Mouse (Mus musculus) hindbrain, embryonic 16.5 days (tissue): ENCODE results near the gene Alkbh4. TPM values are rescaled to one million over a fixed set of nuclear protein-coding genes. Genes with fewer than 3 reads are reported as not detected.

Experiments used
- ATAC-seq: fragments of 200-750 bp; cut with Nextera tagmentation; 2 replicates; pipeline ENCODE4 v1.8.0; 2017; ENCODE audit warnings: moderate TSS enrichment, moderate library complexity
- H3K27ac ChIP-seq: fragments of 300-500 bp; sonication (generic); 2 replicates; pipeline ENCODE4 v1.5.1; 2014; ENCODE audit warnings: low read depth, mild to moderate bottlenecking, control low read depth, low read length, moderate library complexity
- H3K27me3 ChIP-seq: fragments of 300-500 bp; sonication (generic); replicated peaks from 2 replicates; pipeline ENCODE4 v1.6.1; 2014; ENCODE audit warnings: low read length; ENCODE audit not compliant: control insufficient read depth, insufficient read depth
- H3K36me3 ChIP-seq: fragments of 300-500 bp; sonication (generic); 2 replicates; pipeline ENCODE4 v1.6.1; 2014; ENCODE audit warnings: mild to moderate bottlenecking, low read length, moderate library complexity, mixed read lengths; ENCODE audit not compliant: control insufficient read depth, insufficient read depth
- H3K4me1 ChIP-seq: fragments of 300-500 bp; sonication (generic); 2 replicates; pipeline ENCODE4 v1.6.1; 2014; ENCODE audit warnings: low read depth, low read length; ENCODE audit not compliant: control insufficient read depth, insufficient read depth
- H3K4me2 ChIP-seq: fragments of 300-500 bp; sonication (generic); 2 replicates; pipeline ENCODE4 v1.6.1; 2014; ENCODE audit warnings: mild to moderate bottlenecking, low read length, control low read depth, moderate library complexity
- H3K4me3 ChIP-seq: fragments of 300-500 bp; sonication (generic); 2 replicates; pipeline ENCODE4 v1.5.1; 2014; ENCODE audit warnings: mild to moderate bottlenecking, low read length, control low read depth, moderate library complexity
- H3K9ac ChIP-seq: fragments of 300-500 bp; sonication (generic); 2 replicates; pipeline ENCODE4 v1.6.1; 2014; ENCODE audit warnings: low read depth, mild to moderate bottlenecking, control low read depth, low read length, moderate library complexity
- H3K9me3 ChIP-seq: fragments of 300-500 bp; sonication (generic); 2 replicates; pipeline ENCODE4 v1.6.1; 2014; ENCODE audit warnings: mild to moderate bottlenecking, low read length, moderate library complexity; ENCODE audit not compliant: control insufficient read depth
- WGBS: fragments of 180-500 bp; shearing (Covaris S2); extraction: QIAGEN DNeasy Blood & Tissue Kit; methylation state at CpG from one replicate; pipeline ENCODE4 v1.1.7; 2014; 5-methylcytosine and 5-hydroxymethylcytosine counted together
- polyA plus RNA-seq: library from polyadenylated mRNA; unstranded; fragments of >200 nt; fragmentation: Nextera tagmentation; extraction: Ambion mirVana; gene quantifications from 2 replicates; pipeline ENCODE4 v1.2.1, GENCODE M21; 2015

Gene Alkbh4
- polyA plus RNA-seq, 1 experiment from 2014 or later: 20.4 TPM

DNA sequence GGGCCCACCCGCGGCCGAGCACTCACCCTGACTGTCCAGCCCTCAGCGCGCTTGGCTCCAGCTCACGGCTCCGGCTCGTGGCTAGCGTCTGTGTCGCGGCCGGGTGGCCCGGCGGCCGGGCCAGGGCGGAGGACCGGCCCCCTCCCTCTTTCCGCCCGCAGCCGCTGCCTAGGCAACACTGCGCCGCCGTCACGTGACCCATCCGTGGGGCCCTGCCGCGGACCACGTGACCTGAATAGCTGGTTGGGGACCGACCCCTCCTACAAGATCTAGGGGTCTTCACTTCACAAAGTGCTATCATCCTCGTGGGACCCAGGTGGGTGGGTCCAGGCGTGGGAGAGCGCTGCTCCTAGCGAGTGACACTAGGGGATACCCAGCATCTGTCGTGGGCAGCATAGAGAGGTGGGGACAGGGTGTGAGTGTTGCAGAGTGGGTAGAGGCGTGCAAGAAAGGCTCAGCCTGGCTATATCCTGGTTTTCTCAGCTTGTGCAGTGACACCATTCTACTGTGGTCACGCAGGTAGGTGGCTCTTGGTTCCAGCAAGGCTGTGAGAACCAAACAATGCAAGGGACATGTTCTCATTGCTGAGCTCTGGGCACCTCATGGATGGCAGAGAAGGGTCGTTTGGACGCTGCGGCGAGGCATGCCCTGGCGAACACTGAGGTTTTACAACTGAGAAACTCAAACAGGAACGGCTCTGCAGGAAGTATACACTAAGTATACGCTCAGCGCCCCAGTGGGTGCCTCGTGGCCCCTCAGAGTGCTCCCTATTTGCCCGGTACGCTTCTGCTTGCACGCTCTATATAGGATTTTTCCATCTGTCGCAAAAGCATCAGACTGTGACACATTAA lies 34.8 kb downstream of the Alkbh4 start, which contains the start of gene Orai2:
Orai2 (minus strand) TSS at position 202 of the 851 bp plus-strand sequence.
- ATAC-seq: peak; percentile 85
- Histone ChIP-seq H3K27me3 (no peaks in the 10 kb centered on the region), H3K36me3 (peaks cover 3% of the 10 kb centered on the region; the same call in 1 of the 2 replicates), H3K4me1 (peaks cover 24% of the 10 kb centered on the region), H3K9ac (peak within 1 kb of the TSS; percentile 83), H3K4me2 (peak within 1 kb of the TSS; percentile 90), H3K4me3 (peak within 1 kb of the TSS; percentile 70), H3K27ac (peak within 1 kb of the TSS; percentile 87), H3K9me3 (no peaks in the 10 kb centered on the region; the same call in 1 of the 2 replicates)
- WGBS: 3% methylated on average over 46 of the region's 49 CpGs

DNA sequence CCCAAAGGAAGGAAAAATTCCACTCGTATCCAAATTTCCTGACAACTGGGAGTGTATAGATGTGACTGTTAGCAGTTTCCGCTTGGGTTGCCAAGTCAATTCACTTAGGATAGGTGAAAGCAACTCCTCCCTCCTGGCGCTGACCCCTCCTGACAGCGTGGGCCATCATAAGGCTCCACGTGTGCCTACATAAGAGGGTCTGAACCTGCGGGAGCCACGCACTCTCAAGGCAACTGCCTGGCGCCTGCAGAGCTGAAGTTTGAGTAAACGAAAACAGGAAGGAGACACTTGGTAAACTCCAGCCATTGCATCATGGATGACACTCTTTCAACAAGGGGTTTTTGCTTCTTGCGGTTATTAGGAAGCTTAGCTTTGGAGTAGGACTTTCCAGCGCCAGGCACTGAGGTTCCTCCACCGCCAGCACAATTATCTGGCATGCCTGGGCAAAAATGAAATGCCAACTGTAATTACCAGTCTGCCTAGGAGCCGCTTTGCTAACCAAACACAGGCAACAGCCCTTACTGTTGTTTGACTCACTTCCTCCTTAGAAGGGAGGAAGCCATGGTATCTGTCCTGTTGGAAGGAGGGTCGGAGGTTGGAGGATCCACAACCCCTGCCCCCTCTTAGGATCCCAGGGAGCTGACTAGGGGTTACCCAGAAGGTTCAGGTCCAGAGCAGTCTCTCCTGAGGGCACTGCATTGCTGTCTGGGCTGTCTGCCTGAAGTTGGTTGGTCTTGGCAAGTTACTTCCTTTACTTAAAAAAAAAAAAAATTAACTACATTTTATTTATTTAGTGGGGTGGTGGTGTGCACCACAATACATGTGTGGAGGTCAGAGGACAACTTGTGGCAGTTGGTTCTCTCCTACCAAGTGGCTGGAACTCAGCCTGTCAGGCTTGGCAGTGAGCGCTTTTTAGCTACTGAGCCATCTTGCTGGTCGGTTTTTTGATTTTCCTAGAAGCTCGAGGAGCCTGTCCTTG lies 35.7 kb downstream of the Alkbh4 start:
- Histone ChIP-seq H3K36me3 (peaks cover 3% of the 10 kb centered on the region; the same call in 1 of the 2 replicates), H3K27me3 (no peaks in the 10 kb centered on the region), H3K4me1 (peaks cover 24% of the 10 kb centered on the region), H3K27ac (peak overlapping the region; percentile 87), H3K4me2 (peak overlapping the region; percentile 90), H3K9ac (peak overlapping the region; percentile 83; the same call in 1 of the 2 replicates), H3K4me3 (peak overlapping the region; percentile 70), H3K9me3 (no peaks in the 10 kb centered on the region; the same call in 1 of the 2 replicates)
- no peak for ATAC-seq
- WGBS: 34% methylated on average over 17 of the region's 17 CpGs

DNA sequence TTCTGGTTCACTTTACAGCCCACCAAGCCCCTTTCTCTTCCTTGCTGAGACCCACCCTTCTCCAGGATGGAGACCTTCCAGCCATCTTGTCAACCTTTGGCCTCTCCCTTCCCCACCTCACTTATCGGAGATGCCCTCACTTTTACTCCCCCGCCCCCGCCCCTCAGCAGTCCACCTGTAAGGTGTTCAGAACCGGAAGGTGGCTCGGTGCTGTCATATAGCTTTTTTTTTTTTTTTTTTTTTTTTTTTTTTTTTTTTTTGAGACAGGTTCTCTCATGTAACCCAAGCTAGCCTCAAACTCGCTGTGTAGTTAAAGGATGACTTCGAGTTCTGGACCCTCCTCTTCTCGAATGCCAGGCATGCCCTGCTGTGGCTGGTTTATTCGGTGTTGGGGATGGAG lies 37.0 kb downstream of the Alkbh4 start:
- Histone ChIP-seq H3K4me3 (no peak overlapping the region), H3K9me3 (no peaks in the 10 kb centered on the region; the same call in 1 of the 2 replicates), H3K4me1 (peaks cover 24% of the 10 kb centered on the region), H3K4me2 (no peak overlapping the region), H3K36me3 (peaks cover 6% of the 10 kb centered on the region; the same call in 1 of the 2 replicates), H3K27me3 (no peaks in the 10 kb centered on the region), H3K9ac (no peak overlapping the region), H3K27ac (no peak overlapping the region)
- ATAC-seq: no peak
- WGBS: 81% methylated on average over 9 of the region's 9 CpGs

DNA sequence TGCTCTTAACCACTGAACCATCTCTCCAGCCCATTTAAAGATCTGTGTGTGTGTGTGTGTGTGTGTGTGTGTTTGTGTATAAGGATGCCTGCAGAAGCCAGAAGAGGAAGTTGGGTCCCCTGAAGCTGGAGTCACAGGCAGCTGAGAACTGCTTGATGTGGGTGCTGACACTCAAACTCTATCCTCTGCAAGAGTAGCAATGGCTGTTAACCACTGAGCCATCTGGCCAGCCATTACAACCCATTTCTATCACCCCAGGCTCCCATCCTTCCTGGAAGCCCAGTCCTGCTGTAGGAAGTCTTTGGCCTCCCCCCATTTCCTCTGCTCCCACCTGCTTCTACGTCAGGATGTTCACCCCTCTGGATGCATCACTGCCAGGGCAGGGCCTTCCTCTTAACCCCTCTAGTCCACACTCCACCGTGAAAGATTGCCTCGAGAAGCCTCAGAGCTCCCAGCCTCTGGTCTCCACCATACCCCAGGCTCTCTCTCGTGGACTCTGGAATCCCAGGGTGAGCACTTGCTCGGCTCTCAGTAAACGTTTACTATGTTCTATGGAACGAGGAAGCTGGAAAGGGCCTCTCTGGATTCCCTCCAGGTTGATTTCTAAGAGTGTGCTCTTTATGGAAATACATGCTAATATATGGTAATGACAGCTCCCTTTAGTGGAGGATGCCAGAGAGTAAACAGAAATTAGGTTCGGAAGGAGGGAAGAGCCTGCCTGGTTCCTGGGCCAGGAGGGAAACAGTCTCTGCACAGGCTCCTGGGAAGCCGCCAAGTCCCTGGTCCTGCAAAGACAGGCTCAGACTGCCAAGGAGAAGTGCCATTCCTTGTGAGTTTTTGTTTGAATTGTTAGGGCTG lies 37.9 kb downstream of the Alkbh4 start:
- WGBS: 39% methylated on average over 9 of the region's 9 CpGs
- no peak overlapping the region for H3K4me3 ChIP-seq
- H3K9me3 ChIP-seq: no peaks in the 10 kb centered on the region
- no peak overlapping the region for H3K9ac ChIP-seq
- 0 out of 2 replicates have a peak, but pooled peaks have one; percentile 21 for ATAC-seq
- peaks cover 24% of the 10 kb centered on the region for H3K4me1 ChIP-seq
- peak overlapping the region; percentile 11; the same call in 1 of the 2 replicates for H3K27ac ChIP-seq
- no peaks in the 10 kb centered on the region for H3K27me3 ChIP-seq
- H3K4me2 ChIP-seq: no peak overlapping the region
- H3K36me3 ChIP-seq: peaks cover 10% of the 10 kb centered on the region; the same call in 1 of the 2 replicates

DNA sequence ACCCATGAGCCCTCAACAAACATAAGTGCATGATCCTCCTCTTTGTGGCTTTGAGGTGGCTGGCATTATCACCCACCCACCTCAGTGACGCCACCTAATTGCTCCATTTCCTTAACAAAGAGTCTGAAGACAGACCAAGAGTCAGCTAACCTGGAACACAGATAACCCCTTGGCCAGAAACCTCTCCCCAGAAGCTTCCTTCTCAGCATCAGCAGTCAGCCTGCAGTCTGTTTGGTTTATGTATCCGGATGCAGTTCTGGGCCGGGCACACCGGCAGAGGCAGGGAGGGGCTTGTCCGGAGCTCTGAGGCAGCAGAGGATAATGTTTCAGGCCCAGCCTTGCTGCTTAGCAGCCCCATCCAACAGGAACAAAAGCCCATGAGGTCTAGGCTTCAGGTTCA lies 43.6 kb downstream of the Alkbh4 start:
- no peaks in the 10 kb centered on the region for H3K9me3 ChIP-seq
- no peak overlapping the region for H3K4me2 ChIP-seq
- WGBS: 83% methylated on average over 5 of the region's 5 CpGs
- no peaks in the 10 kb centered on the region for H3K4me1 ChIP-seq
- no peak overlapping the region for H3K4me3 ChIP-seq
- no peak overlapping the region for H3K27ac ChIP-seq
- peaks cover 23% of the 10 kb centered on the region for H3K36me3 ChIP-seq
- no peaks in the 10 kb centered on the region for H3K27me3 ChIP-seq
- ATAC-seq: no peak
- H3K9ac ChIP-seq: no peak overlapping the region

DNA sequence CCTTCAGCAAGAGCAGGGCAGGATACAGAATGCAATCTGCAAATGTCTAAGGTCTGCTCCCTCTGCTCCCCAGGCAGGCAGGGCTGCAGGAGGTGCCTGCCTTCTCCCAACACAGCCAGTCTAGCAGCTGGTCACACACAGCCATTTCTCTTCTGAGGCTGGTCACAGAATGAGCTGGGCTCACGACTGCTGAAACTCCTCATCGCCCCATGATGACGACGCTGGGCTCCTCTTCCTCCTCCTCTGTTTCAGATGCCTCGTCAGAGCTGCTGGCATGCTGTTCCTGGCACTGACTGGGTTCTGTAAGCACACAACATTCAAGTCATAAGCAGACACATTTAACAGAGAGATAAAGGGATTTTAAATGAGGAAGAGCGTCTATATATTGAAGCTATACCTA lies 45.3 kb downstream of the Alkbh4 start:
- H3K9me3 ChIP-seq: no peaks in the 10 kb centered on the region
- WGBS: 92% methylated on average over 6 of the region's 6 CpGs

DNA sequence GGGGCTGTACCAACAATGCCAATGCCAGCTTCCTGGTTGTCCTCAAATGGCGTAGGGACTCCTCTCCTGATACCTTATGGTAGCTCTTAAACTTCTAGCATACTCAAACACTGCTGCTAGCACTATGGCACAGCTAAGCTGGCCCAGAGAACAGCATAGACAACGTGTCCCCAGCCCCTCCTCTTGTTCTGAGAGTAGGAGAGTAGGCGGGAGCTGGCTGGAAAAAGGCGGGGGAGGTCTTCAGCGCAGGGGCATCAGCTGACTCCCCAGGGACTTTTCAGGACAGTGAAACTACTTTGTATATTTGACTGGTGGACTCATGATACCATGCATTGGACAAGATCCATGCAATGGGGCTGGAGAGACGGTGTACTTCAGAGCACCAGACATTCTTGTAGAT lies 46.1 kb downstream of the Alkbh4 start:
- no peak overlapping the region for H3K27ac ChIP-seq
- WGBS: 86% methylated on average over 6 of the region's 6 CpGs
- H3K27me3 ChIP-seq: no peaks in the 10 kb centered on the region
- H3K9ac ChIP-seq: no peak overlapping the region
- H3K4me1 ChIP-seq: no peaks in the 10 kb centered on the region
- H3K4me2 ChIP-seq: no peak overlapping the region
- H3K36me3 ChIP-seq: peaks cover 25% of the 10 kb centered on the region
- ATAC-seq: no peak
- no peaks in the 10 kb centered on the region for H3K9me3 ChIP-seq
- H3K4me3 ChIP-seq: no peak overlapping the region

More for the DNA sequence above, 45.3 kb downstream of the Alkbh4 start:
- no peaks in the 10 kb centered on the region for H3K4me1 ChIP-seq
- no peaks in the 10 kb centered on the region for H3K27me3 ChIP-seq
- no peak overlapping the region for H3K27ac ChIP-seq
- no peak overlapping the region for H3K9ac ChIP-seq
- H3K4me2 ChIP-seq: no peak overlapping the region
- peaks cover 25% of the 10 kb centered on the region for H3K36me3 ChIP-seq
- no peak for ATAC-seq
- no peak overlapping the region for H3K4me3 ChIP-seq

DNA sequence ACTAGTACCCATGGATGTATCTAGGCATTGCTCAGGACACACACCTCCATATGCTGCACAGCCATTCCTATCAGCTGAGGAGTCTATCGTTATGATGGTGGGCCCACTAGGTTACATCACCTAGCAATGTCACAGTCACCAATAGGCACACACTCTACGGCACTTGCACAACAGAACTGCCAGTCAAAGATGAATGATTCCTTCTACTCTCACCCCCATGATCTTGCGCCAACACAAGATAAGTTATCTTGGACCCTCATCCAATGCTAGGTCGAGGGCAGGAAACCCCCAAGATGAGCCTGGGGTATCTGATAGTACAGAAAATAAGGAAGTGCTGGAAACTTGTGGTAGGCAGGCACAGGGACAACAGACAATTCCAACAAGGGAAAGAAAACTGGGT lies 46.9 kb downstream of the Alkbh4 start:
- H3K9me3 ChIP-seq: no peaks in the 10 kb centered on the region
- 90% methylated on average over 4 of the region's 4 CpGs for whole genome bisulfite sequencing

More for the DNA sequence above, 46.9 kb downstream of the Alkbh4 start:
- Histone ChIP-seq H3K36me3 (peaks cover 23% of the 10 kb centered on the region), H3K27me3 (no peaks in the 10 kb centered on the region), H3K4me3 (no peak overlapping the region), H3K9ac (no peak overlapping the region), H3K4me1 (no peaks in the 10 kb centered on the region), H3K4me2 (no peak overlapping the region), H3K27ac (no peak overlapping the region)
- ATAC-seq: no peak
